Mouse (Mus musculus) ES-E14 (cell line): ENCODE measurements around the gene Bbs12. TPM values are rescaled to one million over a fixed set of nuclear protein-coding genes. Genes with fewer than 3 reads are reported as not detected.
A peak's percentile ranks its signal among the peaks of the same experiment; 100 is the strongest.

Source experiments
- DNase-seq: peaks from one replicate; pipeline ENCODE4 v3.0.0-alpha.2; 2013; ENCODE audit warnings: low read depth, low spot score
- H3K27ac ChIP-seq: 2 replicates; pipeline ENCODE4 v1.5.1; 2012; ENCODE audit warnings: low read depth, mild to moderate bottlenecking, low read length, moderate library complexity, mixed read lengths; ENCODE audit not compliant: poor library complexity, insufficient read depth, severe bottlenecking
- H3K36me3 ChIP-seq: 2 replicates; pipeline ENCODE4 v1.6.1; 2012; ENCODE audit warnings: mild to moderate bottlenecking, low read length, moderate library complexity, mixed read lengths; ENCODE audit not compliant: control insufficient read depth, poor library complexity, insufficient read depth, severe bottlenecking
- H3K4me1 ChIP-seq, 2 experiments: fragments of 150-350 bp in 1 of 2; sonication (generic) in 1 of 2; 2 replicates each; pipeline ENCODE4 v1.6.1; 2012; ENCODE audit warnings: low read length in 2 of 2, mild to moderate bottlenecking in 1 of 2, mixed read lengths in 1 of 2; ENCODE audit not compliant: control insufficient read depth in 2 of 2, insufficient read depth in 2 of 2, poor library complexity in 1 of 2
- H3K4me3 ChIP-seq, 2 experiments: fragments of 150-350 bp in 1 of 2; sonication (generic) in 1 of 2; 2 replicates each; pipeline ENCODE4 v1.5.1; 2012; ENCODE audit warnings: low read length in 2 of 2, low read depth in 1 of 2, mild to moderate bottlenecking in 1 of 2, mixed read lengths in 1 of 2; ENCODE audit not compliant: insufficient read depth in 1 of 2, poor library complexity in 1 of 2, severe bottlenecking in 1 of 2
- H3K9ac ChIP-seq: 2 replicates; pipeline ENCODE4 v1.6.1; 2012; ENCODE audit warnings: low read depth, mild to moderate bottlenecking, low read length, mixed read lengths; ENCODE audit not compliant: poor library complexity, insufficient read depth, severe bottlenecking
- H3K9me3 ChIP-seq: fragments of 150-350 bp; sonication (generic); 2 replicates; pipeline ENCODE4 v1.6.1; 2012; ENCODE audit warnings: low read depth, mild to moderate bottlenecking, low read length; ENCODE audit not compliant: control insufficient read depth, insufficient read depth
- CHD2 ChIP-seq: IDR thresholded peaks from 2 replicates; pipeline ENCODE4 v1.6.1; 2014; ENCODE audit warnings: mild to moderate bottlenecking, low read depth, low read length, inconsistent platforms
- HCFC1 ChIP-seq: IDR thresholded peaks from 2 replicates; pipeline ENCODE4 v1.6.1; 2012; ENCODE audit warnings: low read length, inconsistent platforms, borderline replicate concordance; ENCODE audit not compliant: insufficient read depth
- MAFK ChIP-seq: IDR thresholded peaks from 2 replicates; pipeline ENCODE4 v1.6.1; 2014; ENCODE audit warnings: mild to moderate bottlenecking, low read depth, low read length, inconsistent platforms; ENCODE audit not compliant: insufficient read depth
- ZC3H11A ChIP-seq: IDR thresholded peaks from 2 replicates; pipeline ENCODE4 v1.6.1; 2012; ENCODE audit warnings: low read depth, mild to moderate bottlenecking, inconsistent platforms, low read length, borderline replicate concordance
- ZNF384 ChIP-seq: IDR thresholded peaks from 2 replicates; pipeline ENCODE4 v1.6.1; 2012; ENCODE audit warnings: low read depth, low read length, inconsistent platforms
- in situ Hi-C, 2 experiments: fragments of 600-800 bp; cut with MboI; formaldehyde crosslinking; loops; one replicate each; pipeline ENCODE4 v1.15.1; 2025; ENCODE audit warnings: low sequenced_read_pairs in 2 of 2, inconsistent platforms in 1 of 2; ENCODE audit not compliant: unreplicated experiment in 2 of 2
- total RNA-seq: library from RNA; depleted of rRNA; stranded (reverse); fragments of 300-350 nt; gene quantifications from 2 replicates; pipeline ENCODE4 v1.2.3, GENCODE M21; 2012

Gene Bbs12
- total RNA-seq, 1 experiment, result 7.1 TPM

DNA sequence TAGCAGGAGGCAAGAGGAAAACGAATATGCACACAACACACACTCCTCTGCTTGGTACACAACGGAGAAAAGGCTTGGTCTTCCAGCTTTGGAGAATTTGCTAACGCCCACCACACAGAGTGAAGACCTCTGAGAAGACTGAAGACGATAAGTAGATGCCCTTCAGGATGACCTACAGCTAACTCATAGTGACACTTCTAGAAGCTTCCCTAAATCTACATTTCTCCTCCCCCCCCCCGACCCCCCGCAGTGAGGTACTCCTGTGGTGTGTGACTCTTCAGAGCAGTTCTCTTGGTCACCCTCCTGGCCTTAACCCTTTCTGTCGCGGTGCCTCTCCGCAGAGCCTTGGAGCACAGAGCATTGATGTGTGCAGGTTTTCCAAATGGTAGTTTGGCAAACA, 35.3 kb downstream of the Bbs12 start:
- peaks cover 2 to 7% of the 10 kb centered on the region in 2 experiments; a peak in 1 of 4 replicates for H3K4me1 ChIP-seq
- no peaks in the 10 kb centered on the region for H3K9me3 ChIP-seq
- peak overlapping the region in 1 of 2 experiments; percentile 68; a peak in 1 of 4 replicates for H3K4me3 ChIP-seq
- no peak for DNase-seq
- H3K9ac ChIP-seq, result no peak overlapping the region
- no peak overlapping the region for H3K27ac ChIP-seq
- in situ Hi-C loops, result no loop called here
- TF ChIP-seq ZNF384, result no peak
- TF ChIP-seq ZC3H11A, result no peak
- no peak for TF ChIP-seq HCFC1
- no peak for TF ChIP-seq CHD2
- no peak for TF ChIP-seq MAFK
- H3K36me3 ChIP-seq, result no peaks in the 10 kb centered on the region

DNA sequence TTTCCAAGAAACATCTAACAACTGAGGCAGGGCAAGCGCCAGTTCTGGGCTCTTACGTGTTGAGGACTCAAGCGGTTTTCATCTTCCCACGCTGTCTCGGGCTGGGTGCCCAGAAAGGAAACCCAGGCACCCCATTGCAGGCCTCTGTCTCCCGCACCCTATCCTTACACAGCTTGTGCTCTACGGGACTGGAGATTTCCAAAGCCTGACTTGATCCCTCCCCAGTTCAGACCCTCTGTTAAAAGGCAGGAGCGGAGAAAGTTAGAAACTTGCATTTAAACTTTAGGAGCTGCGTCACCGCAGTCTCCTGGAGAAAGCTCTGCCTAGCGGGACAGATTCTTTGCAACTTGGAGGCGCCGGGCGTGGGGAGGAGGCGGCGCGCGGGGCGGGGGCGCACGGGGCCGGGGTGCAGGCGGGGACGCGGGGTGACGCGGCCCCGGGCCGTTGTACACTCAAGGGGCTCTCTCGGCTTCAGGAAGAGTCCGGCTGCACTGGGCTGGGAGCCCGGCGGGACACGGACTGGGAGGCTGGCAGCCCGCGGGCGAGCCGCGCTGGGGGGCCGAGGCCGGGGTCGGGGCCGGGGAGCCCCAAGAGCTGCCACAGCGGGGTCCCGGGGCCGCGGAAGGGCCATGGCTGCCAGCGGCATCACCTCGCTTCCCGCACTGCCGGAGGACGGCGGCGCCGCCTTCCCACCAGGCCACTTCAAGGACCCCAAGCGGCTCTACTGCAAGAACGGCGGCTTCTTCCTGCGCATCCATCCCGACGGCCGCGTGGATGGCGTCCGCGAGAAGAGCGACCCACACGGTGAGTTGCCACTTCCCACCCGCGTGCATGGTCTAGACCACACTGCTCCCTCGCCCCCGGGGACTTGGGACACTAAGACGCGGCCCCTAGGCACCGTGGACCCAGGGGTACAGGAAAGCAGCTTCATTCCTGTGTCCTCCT, 36.1 kb downstream of the Bbs12 start, which contains the start of gene Fgf2:
TSS of gene Fgf2 (plus strand) at position 126 of the 945 bp plus-strand sequence.
- Histone ChIP-seq H3K27ac (no peak within 1 kb of the TSS), H3K9me3 (no peaks in the 10 kb centered on the region), H3K36me3 (no peaks in the 10 kb centered on the region), H3K4me1 (peaks cover 2 to 7% of the 10 kb centered on the region in 2 experiments; a peak in 1 of 4 replicates), H3K4me3 (peak within 1 kb of the TSS; percentile 68 to 73), H3K9ac (peak within 1 kb of the TSS; percentile 34)
- in situ Hi-C loops, result no loop called here
- DNase-seq, result no peak
- no peak for TF ChIP-seq ZNF384
- no peak for TF ChIP-seq MAFK
- TF ChIP-seq ZC3H11A, result no peak
- TF ChIP-seq HCFC1, result no peak
- no peak for TF ChIP-seq CHD2

GRCm38 (mm10) chr3:37349166-37349548, 36.8 kb downstream of the Bbs12 start:
- Histone ChIP-seq H3K9me3 (no peaks in the 10 kb centered on the region), H3K9ac (no peak overlapping the region), H3K36me3 (no peaks in the 10 kb centered on the region), H3K4me1 (peaks cover 2 to 7% of the 10 kb centered on the region in 2 experiments; a peak in 1 of 4 replicates), H3K4me3 (peak overlapping the region; percentile 68 to 73), H3K27ac (no peak overlapping the region)
- TF ChIP-seq ZNF384 (no peak), CHD2 (no peak), ZC3H11A (no peak), HCFC1 (no peak), MAFK (no peak)
- no peak for DNase-seq
- in situ Hi-C loops, result no loop called here

GRCm38 (mm10) chr3:37350386-37350785, 38.0 kb downstream of the Bbs12 start:
- Histone ChIP-seq H3K9me3 (no peaks in the 10 kb centered on the region), H3K27ac (no peak overlapping the region), H3K9ac (no peak overlapping the region), H3K4me1 (peaks cover 2 to 7% of the 10 kb centered on the region in 2 experiments; a peak in 1 of 4 replicates), H3K36me3 (no peaks in the 10 kb centered on the region), H3K4me3 (no peak overlapping the region)
- DNase-seq, result no peak
- no peak for TF ChIP-seq ZNF384
- TF ChIP-seq CHD2, result no peak
- TF ChIP-seq HCFC1, result no peak
- TF ChIP-seq ZC3H11A, result no peak
- in situ Hi-C loops, result no loop called here
